Mouse (Mus musculus): ENCODE measurements around the gene Atf3.

GRCm38 (mm10) chr1:191180397-191180796 lies 37.4 kb downstream of the Atf3 start:
- TF ChIP-seq CTCF (IDR thresholded peaks at IDR 0.05; ENCODE audit: control insufficient read depth, insufficient read depth, low read length) (no peak), POLR2A (IDR thresholded peaks at IDR 0.05; ENCODE audit: borderline replicate concordance, control insufficient read depth, low read depth, low read length) (no peak)
